Mouse (Mus musculus): ENCODE results near the gene Phospho1. TPM values are rescaled to one million over a fixed set of nuclear protein-coding genes. Genes with fewer than 3 reads are reported as not detected.

The Phospho1 gene
- total RNA-seq, 1 experiment from 2014 or later: 3.9 TPM

DNA sequence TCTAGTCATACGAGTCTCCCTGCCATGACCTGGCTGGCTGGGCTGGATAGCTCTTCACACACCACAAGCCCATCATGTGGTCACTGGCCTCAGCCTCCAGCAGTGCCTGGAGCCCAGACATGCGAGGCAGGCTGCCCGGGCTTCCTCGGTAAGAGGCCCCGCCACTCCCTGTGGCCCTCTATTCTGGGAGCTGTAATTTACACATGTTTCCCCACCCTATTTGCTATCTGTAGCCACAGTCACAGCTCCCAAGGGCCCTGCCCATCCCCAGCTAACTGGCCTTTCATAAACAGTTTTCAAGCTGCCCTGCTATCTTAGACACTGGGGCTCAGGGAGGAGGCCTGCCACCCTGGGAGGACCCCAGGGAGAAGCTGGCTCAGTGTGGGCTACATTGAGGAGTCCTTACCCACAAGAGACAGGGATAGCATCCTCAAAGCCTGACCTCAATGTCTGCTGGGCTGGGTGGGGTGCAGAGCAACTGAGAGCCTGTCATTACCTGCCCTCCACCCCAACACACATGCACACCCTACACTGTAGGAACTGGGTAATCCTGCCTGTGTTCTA is 15.8 kb upstream of the Phospho1 start:
- ATAC-seq (replicated peaks in 1 of 2; ENCODE audit: insufficient read depth in 1 of 2, low FRiP score in 2 of 2, low TSS enrichment in 1 of 2, low read depth in 1 of 2, poor library complexity in 2 of 2, severe bottlenecking in 2 of 2): peak in 1 of 2 experiments; percentile 16; a peak in 1 of 4 replicates

DNA sequence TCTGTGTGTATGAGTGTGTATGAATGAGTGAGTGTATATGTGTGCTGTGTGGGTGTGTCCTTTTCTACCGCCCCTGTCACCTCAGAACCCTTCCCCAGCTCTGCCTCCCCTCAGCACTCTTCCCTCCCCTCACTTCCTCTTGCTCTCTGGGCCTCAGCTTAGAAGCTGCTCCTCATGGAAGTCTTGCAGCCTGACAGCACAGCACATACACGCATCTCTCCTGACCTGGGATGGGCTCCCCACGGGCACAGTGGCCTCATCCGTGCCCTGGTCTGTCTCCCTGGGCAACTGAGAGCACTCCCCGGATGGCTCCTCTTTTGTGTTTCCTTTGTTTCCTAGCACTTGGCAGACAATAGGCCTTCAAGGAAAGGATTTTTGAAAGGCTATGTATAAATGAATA is 14.7 kb upstream of the Phospho1 start:
- no peak for ATAC-seq (replicated peaks in 1 of 2; ENCODE audit: insufficient read depth in 1 of 2, low FRiP score in 2 of 2, low TSS enrichment in 1 of 2, low read depth in 1 of 2, poor library complexity in 2 of 2, severe bottlenecking in 2 of 2)

DNA sequence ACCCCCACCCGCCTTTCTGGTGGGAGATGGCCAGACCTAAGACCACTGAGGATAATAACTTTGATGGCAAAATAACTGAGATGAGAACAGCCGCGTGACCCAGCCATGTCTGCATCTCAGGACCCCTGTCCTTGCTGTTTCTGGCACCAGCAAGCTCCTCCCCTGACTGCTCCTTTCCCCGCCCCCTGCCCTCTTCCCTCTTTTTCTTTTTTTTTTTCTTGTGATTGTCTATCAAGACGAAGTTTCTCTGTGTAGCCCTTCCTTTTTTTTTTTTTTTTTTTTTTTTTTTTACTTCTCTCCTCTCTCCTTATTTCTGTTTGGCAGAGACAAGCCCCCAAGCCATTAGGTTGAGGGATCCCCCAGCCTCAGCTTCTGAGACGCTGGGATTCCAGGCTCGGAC is 13.5 kb upstream of the Phospho1 start:
- no peak for ATAC-seq (replicated peaks in 1 of 2; ENCODE audit: insufficient read depth in 1 of 2, low FRiP score in 2 of 2, low TSS enrichment in 1 of 2, low read depth in 1 of 2, poor library complexity in 2 of 2, severe bottlenecking in 2 of 2)

DNA sequence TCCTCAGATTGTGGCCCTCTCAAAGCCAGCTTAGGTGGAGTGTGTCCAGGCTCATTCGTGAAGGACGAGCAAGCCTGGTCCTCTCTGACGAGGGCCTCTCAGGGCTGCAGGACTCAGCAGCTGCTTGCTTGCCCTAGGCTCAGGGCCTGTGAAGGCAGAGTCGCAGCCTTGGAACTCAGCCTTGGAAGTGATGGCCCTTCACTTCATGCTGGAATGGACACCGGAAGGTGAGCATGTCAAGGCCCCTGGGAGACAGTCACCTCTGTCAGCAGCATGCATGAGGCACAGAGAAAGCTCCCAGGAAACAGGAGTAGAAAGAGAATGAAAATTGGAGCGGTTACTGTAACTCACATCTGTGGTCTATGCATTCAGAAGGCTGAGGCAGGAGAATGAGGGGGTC is 12.6 kb upstream of the Phospho1 start:
- ATAC-seq (replicated peaks in 1 of 2; ENCODE audit: insufficient read depth in 1 of 2, low FRiP score in 2 of 2, low TSS enrichment in 1 of 2, low read depth in 1 of 2, poor library complexity in 2 of 2, severe bottlenecking in 2 of 2): no peak

DNA sequence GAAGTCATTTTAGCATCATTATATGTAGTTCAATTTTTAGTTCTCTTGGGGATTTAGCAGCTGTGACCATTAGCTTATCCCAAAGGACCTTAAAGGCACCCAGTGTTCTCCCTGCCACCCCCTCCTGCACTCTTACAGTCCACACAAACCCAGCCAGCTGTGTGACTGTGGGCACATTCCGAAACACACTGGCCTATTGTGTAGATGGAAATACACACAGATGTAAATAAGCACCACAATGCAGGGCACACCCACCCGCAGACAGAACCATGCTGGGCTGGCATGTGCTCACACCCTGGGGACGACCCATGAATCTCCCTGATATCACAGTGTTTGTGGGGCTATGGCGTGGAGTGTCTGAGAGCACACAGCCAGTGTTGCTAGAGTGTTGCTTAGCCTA is 12.1 kb upstream of the Phospho1 start:
- no peak for ATAC-seq (replicated peaks in 1 of 2; ENCODE audit: insufficient read depth in 1 of 2, low FRiP score in 2 of 2, low TSS enrichment in 1 of 2, low read depth in 1 of 2, poor library complexity in 2 of 2, severe bottlenecking in 2 of 2)

DNA sequence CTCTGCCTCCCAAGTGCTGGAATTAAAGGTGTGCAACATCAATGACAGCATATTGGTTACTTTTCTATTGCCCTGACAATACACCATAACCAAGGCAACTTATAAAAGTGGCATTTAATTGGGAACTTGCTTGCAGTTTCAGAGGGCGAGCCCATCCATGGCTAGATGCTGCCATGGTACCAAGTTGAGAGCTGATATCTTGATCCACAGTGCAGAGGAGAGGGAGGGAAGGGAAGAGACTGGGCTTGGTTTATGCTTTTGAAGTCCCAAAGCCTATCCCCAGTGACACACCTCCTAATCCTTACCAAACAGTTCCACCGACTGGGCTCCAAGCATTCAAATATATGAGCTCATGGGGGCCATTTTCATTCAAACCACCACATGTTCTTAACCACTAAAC is 10.2 kb upstream of the Phospho1 start:
- no peak for ATAC-seq (replicated peaks in 1 of 2; ENCODE audit: insufficient read depth in 1 of 2, low FRiP score in 2 of 2, low TSS enrichment in 1 of 2, low read depth in 1 of 2, poor library complexity in 2 of 2, severe bottlenecking in 2 of 2)

DNA sequence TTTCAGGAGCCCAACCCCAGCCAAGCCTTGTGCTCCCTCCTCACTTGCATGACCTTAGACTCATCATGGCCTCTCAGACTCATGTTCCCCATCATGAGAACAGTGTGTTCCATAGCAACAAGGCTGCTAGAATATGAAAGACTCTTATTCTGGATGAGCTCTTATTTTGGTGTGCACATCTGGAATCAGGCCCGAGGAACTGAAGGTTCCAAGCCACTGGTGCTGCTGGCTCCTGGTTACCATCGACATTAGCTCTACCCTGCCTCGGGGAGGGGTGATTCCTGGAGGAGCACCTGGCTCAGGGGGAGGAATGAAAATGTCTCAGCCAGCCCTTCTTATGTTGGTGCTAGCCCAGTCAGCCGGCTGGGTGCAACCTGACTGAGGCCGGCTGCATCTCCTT is 9.4 kb upstream of the Phospho1 start:
- no peak for ATAC-seq (replicated peaks in 1 of 2; ENCODE audit: insufficient read depth in 1 of 2, low FRiP score in 2 of 2, low TSS enrichment in 1 of 2, low read depth in 1 of 2, poor library complexity in 2 of 2, severe bottlenecking in 2 of 2)

DNA sequence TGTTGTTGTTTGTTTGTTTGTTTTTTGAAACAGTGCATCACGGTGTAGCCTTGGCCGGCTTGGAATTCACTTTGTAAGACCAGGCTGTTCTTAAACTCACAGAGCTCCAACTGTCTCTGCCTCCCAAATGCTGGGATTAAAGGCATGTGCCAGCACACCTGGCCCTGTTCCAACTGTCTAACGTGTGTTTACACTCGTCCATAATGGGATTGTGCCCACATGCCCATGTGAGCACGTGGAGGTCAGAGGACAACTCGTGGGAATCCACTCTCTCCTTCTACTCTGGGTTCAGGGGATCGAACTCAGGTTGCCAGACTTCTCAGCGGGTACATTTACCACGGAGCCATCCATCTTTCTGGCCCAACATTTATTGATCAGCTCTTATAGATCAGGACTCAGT is 8.9 kb upstream of the Phospho1 start:
- no peak for ATAC-seq (replicated peaks in 1 of 2; ENCODE audit: insufficient read depth in 1 of 2, low FRiP score in 2 of 2, low TSS enrichment in 1 of 2, low read depth in 1 of 2, poor library complexity in 2 of 2, severe bottlenecking in 2 of 2)

DNA sequence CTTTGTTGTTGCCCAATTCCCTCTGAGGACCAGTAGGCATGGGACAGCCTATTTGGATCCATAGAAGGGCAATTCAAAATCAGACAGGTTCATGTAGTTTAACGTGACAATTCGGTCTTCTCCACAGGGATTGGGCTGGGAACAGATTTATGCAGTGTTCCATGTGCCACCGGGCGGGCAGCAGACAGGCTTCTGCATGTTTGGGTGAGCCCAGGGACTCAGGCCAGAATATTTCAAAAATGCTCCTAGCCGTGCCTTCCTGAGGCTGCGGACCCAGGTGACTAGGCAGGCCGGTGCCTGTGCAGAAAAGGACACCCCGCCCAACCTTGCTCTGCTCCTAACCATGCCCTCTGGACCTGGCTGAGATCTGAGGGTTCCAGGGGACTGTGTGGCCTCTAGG is 5.2 kb upstream of the Phospho1 start:
- ATAC-seq (replicated peaks in 1 of 2; ENCODE audit: insufficient read depth in 1 of 2, low FRiP score in 2 of 2, low TSS enrichment in 1 of 2, low read depth in 1 of 2, poor library complexity in 2 of 2, severe bottlenecking in 2 of 2): no peak

DNA sequence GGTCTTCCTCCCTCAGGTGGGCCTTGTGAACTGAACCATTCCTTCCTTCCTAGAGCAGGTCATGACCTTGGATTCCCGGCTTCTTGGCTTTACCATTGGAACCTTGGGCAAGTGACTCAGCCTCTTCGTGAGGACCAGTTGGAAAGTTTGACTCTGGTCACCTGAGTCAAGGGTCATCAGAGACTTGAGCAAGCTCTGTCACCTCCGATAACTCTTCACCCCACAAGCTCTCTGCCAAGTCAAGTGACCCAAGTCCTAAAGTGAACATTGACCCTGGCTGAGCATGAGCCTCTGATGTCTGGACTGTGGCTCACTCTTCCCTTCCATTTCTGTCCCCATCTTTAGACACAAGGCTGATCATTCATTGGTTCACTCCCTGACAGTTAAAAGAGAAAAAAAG is 2.8 kb upstream of the Phospho1 start:
- ATAC-seq (replicated peaks in 1 of 2; ENCODE audit: insufficient read depth in 1 of 2, low FRiP score in 2 of 2, low TSS enrichment in 1 of 2, low read depth in 1 of 2, poor library complexity in 2 of 2, severe bottlenecking in 2 of 2): no peak

DNA sequence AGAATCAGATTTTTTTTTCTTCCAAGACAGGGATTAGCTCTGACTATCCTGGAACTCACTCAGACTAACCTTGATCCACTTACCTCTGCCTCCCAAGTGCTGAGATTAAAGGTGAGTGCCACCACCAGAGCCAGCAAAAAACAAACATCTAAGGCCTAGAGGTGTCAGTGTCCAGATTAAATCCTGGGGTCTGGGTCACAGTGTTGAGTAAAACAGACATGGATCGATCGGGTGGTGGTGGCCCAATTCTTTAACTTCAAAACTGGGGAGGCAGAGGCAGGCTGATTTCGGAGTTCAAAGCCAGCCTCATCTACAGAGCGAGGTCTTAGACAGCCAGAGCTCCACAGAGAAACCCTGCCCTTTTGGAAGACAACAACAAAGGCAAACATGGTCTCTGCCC is 1.9 kb upstream of the Phospho1 start:
- ATAC-seq (replicated peaks in 1 of 2; ENCODE audit: insufficient read depth in 1 of 2, low FRiP score in 2 of 2, low TSS enrichment in 1 of 2, low read depth in 1 of 2, poor library complexity in 2 of 2, severe bottlenecking in 2 of 2): no peak

DNA sequence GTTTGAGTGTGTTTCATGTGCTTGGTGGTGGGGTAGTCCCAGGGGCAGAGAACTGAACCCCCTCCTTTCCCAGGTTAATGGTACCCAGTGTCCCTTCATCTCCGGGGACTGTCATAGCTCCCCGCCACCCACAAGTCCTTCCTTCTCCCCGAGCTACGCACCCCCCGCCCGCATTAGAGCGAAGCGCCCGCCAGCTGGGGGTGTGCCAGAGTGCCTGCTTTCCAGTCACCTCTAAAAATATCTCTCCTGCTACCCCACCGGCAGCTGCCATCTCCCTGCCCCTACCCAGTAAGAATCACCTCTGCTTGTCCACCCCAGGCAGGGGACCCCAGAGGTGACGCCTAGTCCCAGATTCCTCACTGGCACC is 561 bp downstream of the Phospho1 start:
- no peak for ATAC-seq (replicated peaks in 1 of 2; ENCODE audit: insufficient read depth in 1 of 2, low FRiP score in 2 of 2, low TSS enrichment in 1 of 2, low read depth in 1 of 2, poor library complexity in 2 of 2, severe bottlenecking in 2 of 2)

DNA sequence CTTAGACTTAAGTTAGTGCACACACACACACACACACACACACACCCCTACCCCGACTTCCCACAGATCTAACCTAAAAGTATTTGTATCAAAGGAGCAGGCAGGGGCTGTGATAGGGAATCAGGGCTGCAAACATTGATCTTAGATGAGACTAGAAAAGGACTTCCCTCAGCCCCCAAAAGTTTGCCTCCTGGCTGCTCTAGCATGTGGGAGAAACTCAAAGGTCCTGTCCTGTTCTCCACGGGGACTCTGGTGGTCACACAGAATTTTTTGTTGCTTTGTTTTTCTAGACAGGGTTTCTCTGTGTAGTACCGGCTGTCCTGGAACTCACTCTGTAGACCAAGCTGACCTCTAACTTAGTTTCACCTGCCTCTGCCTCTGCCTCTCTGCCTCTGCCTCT is 1.3 kb downstream of the Phospho1 start:
- no peak for ATAC-seq (replicated peaks in 1 of 2; ENCODE audit: insufficient read depth in 1 of 2, low FRiP score in 2 of 2, low TSS enrichment in 1 of 2, low read depth in 1 of 2, poor library complexity in 2 of 2, severe bottlenecking in 2 of 2)

DNA sequence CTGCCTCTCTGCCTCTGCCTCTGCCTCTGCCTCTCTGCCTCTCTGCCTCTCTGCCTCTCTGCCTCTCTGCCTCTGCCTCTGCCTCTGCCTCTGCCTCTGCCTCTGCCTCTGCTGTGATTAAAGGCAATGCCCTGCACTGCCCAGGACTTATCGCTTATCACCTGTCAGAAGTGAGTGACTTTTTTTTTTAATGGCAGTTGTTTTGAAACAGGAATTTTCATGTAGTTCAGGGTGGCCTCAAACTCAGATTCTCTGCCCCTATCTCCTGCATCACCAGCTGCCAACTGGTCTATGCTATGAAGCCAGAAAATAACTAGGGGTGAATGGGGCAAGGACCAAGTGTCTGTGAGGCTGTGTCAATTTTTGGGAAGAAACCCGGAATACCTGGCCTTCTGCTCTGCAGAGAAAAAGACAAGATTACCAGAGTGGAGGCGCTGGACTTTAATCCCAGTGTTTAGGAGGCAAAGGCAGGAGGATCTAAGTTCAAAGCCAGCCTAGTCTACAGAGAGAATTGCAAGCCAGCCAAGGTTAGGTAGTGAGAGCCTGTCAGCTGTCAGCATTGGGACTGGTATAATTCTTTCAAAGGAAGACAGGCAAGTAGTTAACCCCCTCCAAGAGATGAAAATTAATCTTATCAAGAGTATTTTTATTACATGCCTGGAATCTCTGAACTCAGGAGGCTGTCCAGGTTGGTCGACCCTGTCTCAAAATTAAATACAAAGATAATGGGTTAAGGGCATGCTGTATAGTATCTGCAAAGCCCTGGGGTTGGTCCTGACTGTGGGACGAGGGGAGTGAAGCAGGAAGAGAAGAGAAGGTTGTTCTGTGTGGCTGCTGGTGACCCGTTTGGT is 2.2 kb downstream of the Phospho1 start:
- ATAC-seq (replicated peaks in 1 of 2; ENCODE audit: insufficient read depth in 1 of 2, low FRiP score in 2 of 2, low TSS enrichment in 1 of 2, low read depth in 1 of 2, poor library complexity in 2 of 2, severe bottlenecking in 2 of 2): no peak

DNA sequence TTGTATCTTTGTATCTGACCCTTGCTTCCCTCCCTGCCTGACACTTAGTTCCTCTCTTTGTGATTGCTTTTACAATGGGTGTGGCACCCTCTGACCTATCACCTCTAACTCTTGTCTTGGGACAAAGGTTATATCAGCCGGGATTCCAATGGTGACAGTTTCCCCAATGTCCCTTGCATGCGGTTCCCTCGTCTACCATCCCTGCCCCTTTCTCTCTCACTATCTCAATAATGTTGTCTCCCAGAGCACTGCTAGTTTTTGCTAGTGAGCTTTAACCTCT is 2.8 kb downstream of the Phospho1 start:
- no peak for ATAC-seq (replicated peaks in 1 of 2; ENCODE audit: insufficient read depth in 1 of 2, low FRiP score in 2 of 2, low TSS enrichment in 1 of 2, low read depth in 1 of 2, poor library complexity in 2 of 2, severe bottlenecking in 2 of 2)

DNA sequence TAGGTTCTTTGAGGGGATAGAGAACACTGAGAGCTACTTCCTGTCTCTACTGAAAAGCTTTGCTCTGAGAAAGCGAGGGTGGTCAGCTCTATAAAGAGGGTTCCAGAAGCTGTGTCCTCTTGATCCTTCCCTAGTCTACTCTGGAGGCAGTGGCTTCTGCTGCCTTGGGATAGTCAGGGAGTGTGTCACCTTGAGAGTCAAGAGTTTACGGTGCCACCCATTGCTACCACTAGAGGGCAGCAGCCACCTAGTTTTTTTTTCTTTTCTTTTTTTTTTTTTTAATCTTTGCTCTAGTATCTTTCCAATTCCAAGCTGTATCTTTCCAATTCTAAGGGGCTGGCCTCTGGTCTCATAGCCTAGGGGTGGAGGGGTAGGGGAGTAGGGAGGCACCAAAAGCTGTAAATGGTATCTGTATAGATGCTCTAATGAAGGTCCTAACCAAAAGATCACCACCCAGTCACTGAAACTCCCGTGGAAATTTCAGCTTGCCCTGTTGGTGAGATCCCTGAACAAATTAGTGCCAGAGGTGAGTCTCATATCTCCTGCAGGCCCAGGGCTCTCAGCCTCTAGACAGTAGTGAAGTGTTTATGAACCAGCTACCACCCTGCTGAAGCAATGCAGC is 3.3 kb downstream of the Phospho1 start:
- no peak for ATAC-seq (replicated peaks in 1 of 2; ENCODE audit: insufficient read depth in 1 of 2, low FRiP score in 2 of 2, low TSS enrichment in 1 of 2, low read depth in 1 of 2, poor library complexity in 2 of 2, severe bottlenecking in 2 of 2)

DNA sequence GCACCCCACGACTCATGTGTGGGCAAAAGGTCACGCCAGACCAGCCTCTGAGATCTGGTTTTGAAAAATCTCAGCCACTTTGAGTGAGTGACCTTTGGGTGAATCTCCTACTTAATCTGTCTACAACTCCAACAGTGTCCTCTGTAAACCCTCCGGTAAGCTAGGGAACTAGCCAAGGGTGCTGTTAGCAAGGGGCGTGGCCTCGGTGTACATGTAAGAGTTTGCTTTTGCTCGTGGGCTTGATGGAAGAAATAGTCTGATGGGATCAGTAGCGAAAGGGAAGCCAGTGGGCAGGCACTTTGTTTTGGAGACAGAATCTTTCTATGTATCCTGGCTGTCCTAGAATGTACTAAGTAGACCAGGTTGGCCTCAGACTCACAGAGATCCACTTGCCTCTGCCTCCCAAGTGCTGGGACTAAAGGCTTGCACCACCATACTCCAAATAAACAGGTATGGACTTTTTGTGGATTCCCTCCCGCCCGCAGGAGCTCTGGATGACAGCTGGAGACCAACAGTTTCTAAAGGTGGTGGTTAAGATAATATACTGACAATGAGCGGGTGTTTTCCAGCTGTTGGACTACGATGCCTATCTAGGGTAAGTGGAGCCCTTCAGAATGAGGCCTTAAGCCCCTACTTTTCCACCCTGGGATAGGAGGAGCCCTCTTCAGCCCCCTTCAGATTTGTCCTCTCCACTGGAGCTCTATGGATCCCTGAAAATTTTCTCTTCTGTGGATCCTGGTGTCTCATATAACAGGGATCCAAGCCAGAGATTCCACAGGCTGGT is 4.1 kb downstream of the Phospho1 start:
- no peak for ATAC-seq (replicated peaks in 1 of 2; ENCODE audit: insufficient read depth in 1 of 2, low FRiP score in 2 of 2, low TSS enrichment in 1 of 2, low read depth in 1 of 2, poor library complexity in 2 of 2, severe bottlenecking in 2 of 2)

DNA sequence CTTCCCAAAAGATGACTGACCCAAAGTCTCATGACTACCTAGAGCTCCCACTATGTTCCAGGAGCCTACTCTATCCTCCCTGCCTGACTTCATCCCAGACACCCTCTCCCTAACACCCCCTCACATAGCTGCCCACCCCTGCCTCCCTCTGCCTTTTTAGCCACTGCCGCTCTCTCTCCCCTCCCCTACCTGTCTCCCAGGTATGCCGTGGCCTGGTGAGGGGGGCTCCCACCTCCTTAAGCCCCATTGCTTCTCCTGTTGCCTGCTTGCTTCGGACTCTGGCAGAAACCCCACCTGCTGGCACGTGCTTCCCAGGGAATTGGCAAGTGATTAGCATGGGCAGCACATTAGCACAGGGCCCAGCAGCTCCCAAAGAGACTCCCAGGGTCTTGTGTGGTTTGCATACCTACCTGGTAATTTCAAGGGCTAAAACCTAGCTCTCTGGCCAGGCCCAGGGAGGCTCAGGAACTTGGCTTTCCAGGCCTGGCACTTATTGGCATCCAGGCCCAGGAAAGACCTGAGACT is 5.3 kb downstream of the Phospho1 start:
- no peak for ATAC-seq (replicated peaks in 1 of 2; ENCODE audit: insufficient read depth in 1 of 2, low FRiP score in 2 of 2, low TSS enrichment in 1 of 2, low read depth in 1 of 2, poor library complexity in 2 of 2, severe bottlenecking in 2 of 2)

Measured in hematopoietic stem cell, adult 5-6 weeks (primary cell).